Mouse (Mus musculus): ENCODE results near the gene Hist1h4h.
"Not testable (repeated sequence)": the region's sequence is repeated elsewhere in the genome, so short reads cannot be mapped to it uniquely, and the experiment has no call there.

Hist1h4h gene

GRCm38 (mm10) chr13:23555839-23556416, 25.1 kb downstream of the Hist1h4h start:
- DNase-seq (ENCODE audit: low spot score): peak; percentile 79

- no peak for DNase-seq (ENCODE audit: low spot score)
Measured at GRCm38 (mm10) chr13:23556906-23557305, 26.1 kb downstream of the Hist1h4h start.

GRCm38 (mm10) chr13:23560699-23561098, 29.8 kb downstream of the Hist1h4h start:
- not testable (repeated sequence) for DNase-seq (ENCODE audit: low spot score)

GRCm38 (mm10) chr13:23561531-23561882, 30.7 kb downstream of the Hist1h4h start:
- not testable (repeated sequence) for DNase-seq (ENCODE audit: low spot score)

GRCm38 (mm10) chr13:23561883-23562659, 31.2 kb downstream of the Hist1h4h start, which contains the start of gene Hist1h3e:
Gene Hist1h3e, minus strand, starts transcription at chr13:23562369.
- DNase-seq (ENCODE audit: low spot score): peak; percentile 98

GRCm38 (mm10) chr13:23562699-23563462, 32.0 kb downstream of the Hist1h4h start:
- peak; percentile 83 for DNase-seq (ENCODE audit: low spot score)

GRCm38 (mm10) chr13:23564482-23564881, 33.6 kb downstream of the Hist1h4h start:
- DNase-seq (ENCODE audit: low spot score): no peak

- DNase-seq (ENCODE audit: low spot score): not testable (repeated sequence)
Measured at GRCm38 (mm10) chr13:23570261-23571021, 39.6 kb downstream of the Hist1h4h start.

GRCm38 (mm10) chr13:23571022-23571503, 40.2 kb downstream of the Hist1h4h start, which contains the start of the genes Hist1h2ae and Hist1h2bg:
Gene Hist1h2ae, minus strand, starts transcription at chr13:23571220.
Gene Hist1h2bg, plus strand, starts transcription at chr13:23571396.
- DNase-seq (ENCODE audit: low spot score): peak; percentile 93

- not testable (repeated sequence) for DNase-seq (ENCODE audit: low spot score)
Measured at GRCm38 (mm10) chr13:23571504-23572217, 40.8 kb downstream of the Hist1h4h start.

- peak; percentile 44 for DNase-seq (ENCODE audit: low spot score)
Measured at GRCm38 (mm10) chr13:23572218-23573033, 41.6 kb downstream of the Hist1h4h start.

- DNase-seq (ENCODE audit: low spot score): not testable (repeated sequence)
Measured at GRCm38 (mm10) chr13:23573034-23573897, 42.4 kb downstream of the Hist1h4h start.

GRCm38 (mm10) chr13:23573898-23574524, 43.2 kb downstream of the Hist1h4h start, which contains the start of the genes Hist1h2bf and Hist1h2ad:
Gene Hist1h2bf, minus strand, starts transcription at chr13:23574196.
Gene Hist1h2ad, plus strand, starts transcription at chr13:23574381.
- peak; percentile 95 for DNase-seq (ENCODE audit: low spot score)

GRCm38 (mm10) chr13:23574546-23575170, 43.8 kb downstream of the Hist1h4h start:
- DNase-seq (ENCODE audit: low spot score): not testable (repeated sequence)

GRCm38 (mm10) chr13:23575271-23575851, 44.5 kb downstream of the Hist1h4h start, which contains the start of gene Hist1h3d:
Gene Hist1h3d, plus strand, starts transcription at chr13:23575763.
- DNase-seq (ENCODE audit: low spot score): peak; percentile 83

- not testable (repeated sequence) for DNase-seq (ENCODE audit: low spot score)
Measured at GRCm38 (mm10) chr13:23575864-23576313, 45.0 kb downstream of the Hist1h4h start.

GRCm38 (mm10) chr13:23576351-23576881, 45.6 kb downstream of the Hist1h4h start:
- no peak for DNase-seq (ENCODE audit: low spot score)

Data from adipocyte (in vitro differentiated cells).